Mouse (Mus musculus) MEL (cell line): Measurements from ENCODE around the gene Nfx1. TPM values are rescaled to one million over a fixed set of nuclear protein-coding genes. Genes with fewer than 3 reads are reported as not detected.

Experiments used
- DNase-seq: peaks from one replicate; pipeline ENCODE4 v3.0.0; 2011; ENCODE audit warnings: low read depth, low spot score
- H3K27ac ChIP-seq: 2 replicates; pipeline ENCODE4 v1.5.1; 2012; ENCODE audit warnings: low read depth, mild to moderate bottlenecking, control low read depth, low read length, moderate library complexity; ENCODE audit not compliant: control insufficient read depth
- H3K27me3 ChIP-seq, 2 experiments: fragments of 150-350 bp in 1 of 2; sonication (generic) in 1 of 2; 2 replicates each; pipeline ENCODE4 v1.6.1; 2012; ENCODE audit warnings: low read length in 2 of 2, mild to moderate bottlenecking in 2 of 2, improper control_type of control experiment in 1 of 2, moderate library complexity in 1 of 2; ENCODE audit not compliant: insufficient read depth in 2 of 2, control insufficient read depth in 1 of 2
- H3K36me3 ChIP-seq, 2 experiments: 2 replicates each; pipeline ENCODE4 v1.6.1; 2012 to 2014; ENCODE audit warnings: low read length in 2 of 2, improper control_type of control experiment in 1 of 2, inconsistent platforms in 1 of 2, mild to moderate bottlenecking in 1 of 2; ENCODE audit not compliant: insufficient read depth in 2 of 2, control insufficient read depth in 1 of 2
- H3K4me1 ChIP-seq, 2 experiments: fragments of 150-350 bp in 1 of 2; sonication (generic) in 1 of 2; 2 replicates each; pipeline ENCODE4 v1.6.1; 2012; ENCODE audit warnings: low read length in 2 of 2, improper control_type of control experiment in 1 of 2, mild to moderate bottlenecking in 1 of 2; ENCODE audit not compliant: insufficient read depth in 2 of 2, control insufficient read depth in 1 of 2
- H3K4me3 ChIP-seq, 2 experiments: fragments of 150-350 bp in 1 of 2; sonication (generic) in 1 of 2; 2 replicates each; pipeline ENCODE4 v1.5.1; 2012; ENCODE audit warnings: low read depth in 2 of 2, low read length in 2 of 2, mild to moderate bottlenecking in 2 of 2, moderate library complexity in 2 of 2, control low read depth in 1 of 2, improper control_type of control experiment in 1 of 2; ENCODE audit not compliant: control insufficient read depth in 1 of 2, insufficient read depth in 1 of 2
- H3K79me2 ChIP-seq: 2 replicates; pipeline ENCODE4 v1.6.1; 2012; ENCODE audit warnings: mild to moderate bottlenecking, low read length, moderate library complexity; ENCODE audit not compliant: control insufficient read depth, poor library complexity, insufficient read depth
- H3K9ac ChIP-seq: 2 replicates; pipeline ENCODE4 v1.6.1; 2012; ENCODE audit warnings: low read depth, mild to moderate bottlenecking, control low read depth, low read length, moderate library complexity; ENCODE audit not compliant: control insufficient read depth, poor library complexity, severe bottlenecking
- H3K9me3 ChIP-seq: fragments of 150-350 bp; sonication (generic); replicated peaks from 2 replicates; pipeline ENCODE4 v1.6.1; 2012; ENCODE audit warnings: mild to moderate bottlenecking, low read length, improper control_type of control experiment, moderate library complexity; ENCODE audit not compliant: insufficient read depth
- CHD1 ChIP-seq: IDR thresholded peaks from 2 replicates; pipeline ENCODE4 v1.6.1; 2012; ENCODE audit warnings: low read depth, mild to moderate bottlenecking, inconsistent platforms, low read length, improper control_type of control experiment
- CHD2 ChIP-seq: IDR thresholded peaks from 2 replicates; pipeline ENCODE4 v1.6.1; 2011; ENCODE audit warnings: low read length, improper control_type of control experiment
- CTCF ChIP-seq, 3 experiments: IDR thresholded peaks in 2 of 3; conservative IDR thresholded peaks in 1 of 3; 2 replicates each; pipeline ENCODE4 v1.5.1; 2011 to 2012; ENCODE audit warnings: low read length in 3 of 3, low read depth in 2 of 3, mild to moderate bottlenecking in 2 of 3, improper control_type of control experiment in 1 of 3, inconsistent platforms in 1 of 3, mixed read lengths in 1 of 3, moderate library complexity in 1 of 3; ENCODE audit not compliant: control insufficient read depth in 1 of 3, insufficient read depth in 1 of 3, poor library complexity in 1 of 3, severe bottlenecking in 1 of 3
- ELF1 ChIP-seq: IDR thresholded peaks from 2 replicates; pipeline ENCODE4 v1.6.1; 2014; ENCODE audit warnings: low read depth, mild to moderate bottlenecking, inconsistent platforms, low read length, improper control_type of control experiment, moderate library complexity
- EP300 ChIP-seq, 2 experiments: IDR thresholded peaks; 2 replicates each; pipeline ENCODE4 v1.6.1; 2011; ENCODE audit warnings: improper control_type of control experiment in 2 of 2, low read length in 2 of 2, low read depth in 1 of 2, mild to moderate bottlenecking in 1 of 2
- GABPA ChIP-seq: IDR thresholded peaks from 2 replicates; pipeline ENCODE4 v1.6.1; 2012; ENCODE audit warnings: low read depth, mild to moderate bottlenecking, inconsistent platforms, low read length, improper control_type of control experiment, moderate library complexity
- GATA1 ChIP-seq: IDR thresholded peaks from 2 replicates; pipeline ENCODE4 v1.6.1; 2011; ENCODE audit warnings: low read depth, low read length, improper control_type of control experiment
- HCFC1 ChIP-seq: IDR thresholded peaks from 2 replicates; pipeline ENCODE4 v1.6.1; 2012; ENCODE audit warnings: low read depth, mild to moderate bottlenecking, inconsistent platforms, low read length, improper control_type of control experiment, moderate library complexity
- KAT2A ChIP-seq: conservative IDR thresholded peaks from 2 replicates; pipeline ENCODE4 v1.6.1; 2012; ENCODE audit warnings: low read depth, low read length, improper control_type of control experiment, inconsistent platforms
- MAFK ChIP-seq: IDR thresholded peaks from 2 replicates; pipeline ENCODE4 v1.6.1; 2011; ENCODE audit warnings: low read depth, mild to moderate bottlenecking, low read length, improper control_type of control experiment, borderline replicate concordance
- MAX ChIP-seq: IDR thresholded peaks from 2 replicates; pipeline ENCODE4 v1.6.1; 2011; ENCODE audit warnings: low read length, improper control_type of control experiment
- MYB ChIP-seq: IDR thresholded peaks from 2 replicates; pipeline ENCODE4 v1.6.1; 2011; ENCODE audit warnings: mild to moderate bottlenecking, low read depth, low read length, improper control_type of control experiment
- MYC ChIP-seq: IDR thresholded peaks from 2 replicates; pipeline ENCODE4 v1.6.1; 2011; ENCODE audit warnings: low read depth, mild to moderate bottlenecking, low read length, improper control_type of control experiment, moderate library complexity
- NELFE ChIP-seq: IDR thresholded peaks from 2 replicates; pipeline ENCODE4 v1.6.1; 2011; ENCODE audit warnings: low read depth, low read length, improper control_type of control experiment
- NRF1 ChIP-seq: IDR thresholded peaks from 2 replicates; pipeline ENCODE4 v1.6.1; 2014; ENCODE audit warnings: low read depth, mild to moderate bottlenecking, inconsistent platforms, low read length, improper control_type of control experiment, moderate library complexity; ENCODE audit not compliant: poor library complexity, insufficient read depth, severe bottlenecking
- POLR2AphosphoS2 ChIP-seq: IDR thresholded peaks from 2 replicates; pipeline ENCODE4 v1.6.1; 2011; ENCODE audit warnings: low read length, improper control_type of control experiment
- RAD21 ChIP-seq: IDR thresholded peaks from 2 replicates; pipeline ENCODE4 v1.6.1; 2011; ENCODE audit warnings: mild to moderate bottlenecking, low read depth, low read length, improper control_type of control experiment
- SMC3 ChIP-seq: IDR thresholded peaks from 2 replicates; pipeline ENCODE4 v1.6.1; 2011; ENCODE audit warnings: low read depth, low read length, improper control_type of control experiment
- TAL1 ChIP-seq: IDR thresholded peaks from 2 replicates; pipeline ENCODE4 v1.6.1; 2012; ENCODE audit warnings: mild to moderate bottlenecking, inconsistent platforms, low read length, moderate library complexity, mixed read lengths
- TBP ChIP-seq: IDR thresholded peaks from 2 replicates; pipeline ENCODE4 v1.8.0; 2011; ENCODE audit warnings: low read depth, low read length, improper control_type of control experiment
- USF2 ChIP-seq, 2 experiments: IDR thresholded peaks; 2 replicates each; pipeline ENCODE4 v1.6.1; 2011 to 2012; ENCODE audit warnings: improper control_type of control experiment in 2 of 2, low read length in 2 of 2, borderline replicate concordance in 1 of 2, inconsistent platforms in 1 of 2, low read depth in 1 of 2, mild to moderate bottlenecking in 1 of 2; ENCODE audit not compliant: insufficient read depth in 1 of 2
- ZNF384 ChIP-seq: IDR thresholded peaks from 2 replicates; pipeline ENCODE4 v1.6.1; 2012; ENCODE audit warnings: low read depth, mild to moderate bottlenecking, inconsistent platforms, low read length, improper control_type of control experiment
- polyA plus RNA-seq, 2 experiments: library from polyadenylated mRNA; stranded (reverse) in 1 of 2; unstranded in 1 of 2; fragments of >175 nt in 1 of 2; fragments of >200 nt in 1 of 2; gene quantifications; 2 replicates each; pipeline versions ENCODE4 v1.2.1 to v1.2.4; 2012; ENCODE audit warnings: low replicate concordance in 2 of 2, low read depth in 1 of 2; ENCODE audit not compliant: insufficient read length in 2 of 2, insufficient read depth in 1 of 2, missing spikeins in 1 of 2
- total RNA-seq: library from RNA; depleted of rRNA; stranded (reverse); fragments of 300-350 nt; gene quantifications from 2 replicates; pipeline ENCODE4 v1.2.3, GENCODE M21; 2012

The Nfx1 gene
- total and polyA plus RNA-seq, 3 experiments, result 54.9 to 72.6 TPM; not detected in 1

DNA sequence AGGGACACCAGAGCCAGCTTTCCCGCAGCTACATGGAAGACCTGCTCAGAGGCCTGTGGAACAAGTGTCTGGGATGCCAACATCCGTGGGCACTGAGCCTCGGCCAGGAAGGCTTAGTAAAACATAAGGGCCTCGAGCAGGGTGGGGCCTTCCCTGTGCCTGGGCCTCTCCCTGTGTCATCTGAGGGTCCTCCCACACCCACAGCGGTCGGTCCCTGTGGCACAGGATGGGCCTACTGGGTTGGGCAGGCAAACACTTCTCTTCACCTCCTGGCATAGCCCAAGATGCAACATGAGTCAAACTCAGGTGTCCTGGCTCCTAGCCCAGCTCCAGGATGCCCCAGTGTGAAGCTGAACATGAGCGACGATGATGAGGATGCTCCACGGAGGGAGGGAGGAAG lies 86.7 kb downstream of the Nfx1 start:
- H3K4me1 ChIP-seq, result peaks cover 0 to 6% of the 10 kb centered on the region in 2 experiments; a peak in 3 of 4 replicates
- TF ChIP-seq SMC3 (no peak), NRF1 (no peak), CHD2 (no peak), NELFE (no peak), ZNF384 (no peak), ELF1 (no peak), TBP (no peak), MYC (no peak)
- TF ChIP-seq, all 39 proteins: peak for 0
- Histone ChIP-seq H3K27me3 (no peaks in the 10 kb centered on the region), H3K36me3 (peaks cover 0 to 6% of the 10 kb centered on the region in 2 experiments; a peak in 2 of 4 replicates), H3K9ac (no peak overlapping the region), H3K27ac (no peak overlapping the region), H3K4me3 (no peak overlapping the region), H3K9me3 (no peaks in the 10 kb centered on the region), H3K79me2 (no peaks in the 10 kb centered on the region; the same call in 1 of the 2 replicates)
- no peak for DNase-seq

DNA sequence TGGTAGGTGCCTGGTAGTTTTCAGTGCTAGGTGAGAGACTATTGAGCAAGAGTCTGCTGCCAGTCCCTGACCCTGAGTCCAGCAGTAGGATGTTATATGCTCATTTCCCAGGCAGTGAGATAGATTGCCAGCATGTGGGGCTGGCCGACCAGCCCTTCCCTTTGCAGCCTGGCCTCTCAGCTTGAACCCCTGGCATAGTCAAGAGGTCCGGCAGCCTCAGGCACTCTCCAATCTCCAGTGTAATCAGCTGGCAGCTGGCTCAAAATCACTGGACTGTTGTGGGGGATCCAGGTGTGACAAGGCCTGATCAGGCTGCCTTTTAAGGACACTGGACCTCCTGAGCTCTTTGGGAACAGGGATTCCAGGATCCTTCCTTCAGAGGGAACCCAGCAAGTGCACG lies 92.6 kb downstream of the Nfx1 start:
- Histone ChIP-seq H3K27ac (no peak overlapping the region), H3K4me1 (no peaks in the 10 kb centered on the region), H3K4me3 (no peak overlapping the region), H3K36me3 (no peaks in the 10 kb centered on the region), H3K9me3 (no peaks in the 10 kb centered on the region), H3K9ac (no peak overlapping the region), H3K79me2 (no peaks in the 10 kb centered on the region), H3K27me3 (no peaks in the 10 kb centered on the region)
- DNase-seq, result no peak
- TF ChIP-seq CHD1 (no peak), NELFE (no peak), GATA1 (no peak), HCFC1 (no peak), MYB (no peak), USF2 (IDR thresholded peaks at IDR 0.05; ENCODE audit: borderline replicate concordance in 1 of 2, insufficient read depth in 1 of 2, low read depth in 1 of 2, low read length in 2 of 2) (no peak), GABPA (no peak), EP300 (IDR thresholded peaks at IDR 0.05; ENCODE audit: low read depth in 1 of 2, low read length in 2 of 2) (no peak), KAT2A (no peak), MAFK (no peak), MAX (no peak), CTCF (IDR thresholded peaks at IDR 0.05 in 2 of 3, conservative IDR thresholded peaks at IDR 0.05 in 1 of 3; ENCODE audit: control insufficient read depth in 1 of 3, insufficient read depth in 1 of 3, low read depth in 2 of 3, low read length in 3 of 3, poor library complexity in 1 of 3, severe bottlenecking in 1 of 3) (no peak), POLR2AphosphoS2 (no peak), RAD21 (no peak), MYC (no peak), TAL1 (no peak)
